Mouse (Mus musculus): ENCODE measurements around the gene Mtnr1a.
"Not testable (repeated sequence)": the region's sequence is repeated elsewhere in the genome, so short reads cannot be mapped to it uniquely, and the experiment has no call there.

The Mtnr1a gene

GRCm38 (mm10) chr8:45068759-45069386, at the start of gene Mtnr1a:
Mtnr1a (plus strand) TSS chr8:45069137.
- peak; percentile 84 to 95 for DNase-seq

- no peak for DNase-seq
Observed at GRCm38 (mm10) chr8:45019241-45019640, 49.7 kb upstream of the Mtnr1a start.

- no peak for DNase-seq
Observed at GRCm38 (mm10) chr8:45021171-45021570, 47.8 kb upstream of the Mtnr1a start.

- DNase-seq = no peak
Observed at GRCm38 (mm10) chr8:45021911-45022665, 46.8 kb upstream of the Mtnr1a start.

- no peak for DNase-seq
Observed at GRCm38 (mm10) chr8:45028081-45028497, 40.8 kb upstream of the Mtnr1a start.

- DNase-seq = peak in 1 of 2 experiments; percentile 23
Observed at GRCm38 (mm10) chr8:45038350-45038749, 30.6 kb upstream of the Mtnr1a start.

GRCm38 (mm10) chr8:45044160-45044559, 24.8 kb upstream of the Mtnr1a start:
- DNase-seq = no peak

- DNase-seq = no peak
Observed at GRCm38 (mm10) chr8:45050451-45050850, 18.5 kb upstream of the Mtnr1a start.

GRCm38 (mm10) chr8:45051236-45051635, 17.7 kb upstream of the Mtnr1a start:
- DNase-seq = no peak

GRCm38 (mm10) chr8:45052205-45052604, 16.7 kb upstream of the Mtnr1a start:
- DNase-seq = no peak

- DNase-seq = no peak
Observed at GRCm38 (mm10) chr8:45052618-45053017, 16.3 kb upstream of the Mtnr1a start.

- no peak for DNase-seq
Observed at GRCm38 (mm10) chr8:45055500-45055899, 13.4 kb upstream of the Mtnr1a start.

- DNase-seq = peak in 1 of 2 experiments; percentile 20
Observed at GRCm38 (mm10) chr8:45056810-45057209, 12.1 kb upstream of the Mtnr1a start.

GRCm38 (mm10) chr8:45060083-45060482, 8.9 kb upstream of the Mtnr1a start:
- no peak for DNase-seq

GRCm38 (mm10) chr8:45062311-45062710, 6.6 kb upstream of the Mtnr1a start:
- DNase-seq = no peak

- no peak for DNase-seq
Observed at GRCm38 (mm10) chr8:45062982-45063924, 5.7 kb upstream of the Mtnr1a start.

GRCm38 (mm10) chr8:45064197-45064869, 4.6 kb upstream of the Mtnr1a start:
- no peak for DNase-seq

GRCm38 (mm10) chr8:45065391-45065790, 3.5 kb upstream of the Mtnr1a start:
- DNase-seq = not testable (repeated sequence)

GRCm38 (mm10) chr8:45070949-45071348, 2.0 kb downstream of the Mtnr1a start:
- DNase-seq = no peak

GRCm38 (mm10) chr8:45080850-45081249, 11.9 kb downstream of the Mtnr1a start:
- DNase-seq = no peak

- DNase-seq = no peak
Observed at GRCm38 (mm10) chr8:45093599-45093998, 24.7 kb downstream of the Mtnr1a start.

- DNase-seq = no peak
Observed at GRCm38 (mm10) chr8:45109371-45110063, 40.6 kb downstream of the Mtnr1a start.
